Mouse (Mus musculus): ENCODE results near the gene 1110002E22Rik. TPM values are rescaled to one million over a fixed set of nuclear protein-coding genes. Genes with fewer than 3 reads are reported as not detected.
A peak's percentile ranks its signal among the peaks of the same experiment; 100 is the strongest.

The 1110002E22Rik gene
- total RNA-seq, 1 experiment from 2014 or later: 0.04 TPM

DNA sequence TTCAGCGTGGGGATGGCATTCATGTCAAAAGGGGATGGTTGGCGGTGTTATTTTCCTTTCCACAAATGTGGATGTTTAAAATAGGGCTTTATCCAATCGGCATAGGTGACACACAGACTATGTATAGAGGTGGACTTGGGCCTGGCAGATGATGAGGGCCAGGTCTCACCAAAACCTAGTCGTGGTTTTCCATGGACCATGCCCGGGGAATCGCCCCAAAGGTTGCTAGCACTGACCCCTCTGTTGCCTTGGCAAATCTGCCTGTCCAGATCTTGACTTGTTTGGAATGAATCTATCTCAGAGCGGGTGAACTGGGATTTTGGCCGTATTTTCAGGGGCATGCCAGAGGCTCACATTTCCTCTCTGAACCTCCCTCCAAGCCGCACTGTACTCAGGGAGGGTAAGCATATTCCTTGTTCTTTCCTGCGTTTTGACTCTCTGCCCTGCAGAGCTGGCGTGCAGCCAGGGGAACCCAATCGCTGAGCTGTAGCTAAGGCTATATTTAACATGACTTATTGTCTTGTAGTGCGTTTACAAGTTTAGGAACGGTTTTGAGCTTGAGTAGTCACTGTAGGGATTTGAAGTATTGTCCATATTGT is 1.0 kb upstream of the 1110002E22Rik start:
- DNase-seq: peak; percentile 78

GRCm38 (mm10) chr3:138065930-138066329 is 1.1 kb downstream of the 1110002E22Rik start:
- DNase-seq: no peak

DNA sequence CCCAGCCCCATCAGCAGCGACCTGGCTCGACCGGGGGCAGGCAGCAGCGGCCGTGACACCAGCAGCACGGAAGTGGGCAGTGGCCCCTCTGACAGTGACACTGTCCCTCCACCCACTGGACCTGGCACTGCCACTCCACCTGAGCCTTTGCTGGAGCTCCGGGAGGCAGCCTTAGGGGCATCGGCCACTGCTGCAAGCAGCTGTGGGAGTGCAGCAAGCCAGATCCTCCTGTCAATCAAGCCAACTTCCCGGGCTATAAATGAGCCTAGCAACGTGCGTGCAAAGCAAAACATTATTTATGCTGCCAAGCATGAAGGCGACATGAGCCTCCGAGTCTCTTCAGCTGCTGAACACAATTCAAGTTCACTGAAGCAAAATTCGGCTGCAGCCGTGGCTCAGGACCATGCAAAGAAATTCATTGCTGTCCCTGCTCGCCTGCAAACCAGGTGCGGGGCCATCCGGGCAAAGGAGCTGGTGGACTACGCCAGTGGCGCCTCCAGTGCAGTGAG is 1.6 kb downstream of the 1110002E22Rik start:
- DNase-seq: no peak

GRCm38 (mm10) chr3:138067288-138067687 is 2.4 kb downstream of the 1110002E22Rik start, which contains the start of gene Gm5105:
TSS of gene Gm5105 (minus strand) at chr3:138067388.
- DNase-seq: no peak

DNA sequence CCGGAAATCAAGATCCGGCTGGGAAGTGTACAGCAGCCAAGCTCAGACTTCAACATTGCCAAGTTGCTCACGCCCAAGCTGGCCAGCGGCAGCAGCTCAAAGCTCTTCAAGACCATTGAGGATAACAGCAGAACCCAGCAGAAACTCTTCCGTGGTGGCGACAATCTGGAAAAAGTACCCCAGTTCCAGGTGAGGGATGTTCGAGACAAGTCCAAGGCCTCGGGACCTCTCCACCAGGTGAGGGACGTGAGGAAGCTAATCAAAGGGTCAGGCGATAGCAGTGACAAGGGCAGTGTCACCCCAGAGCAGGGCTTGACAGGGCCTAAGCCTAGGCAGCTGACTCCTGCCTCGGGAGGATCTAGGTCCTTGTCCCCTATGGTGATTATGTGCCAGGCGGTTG is 3.3 kb downstream of the 1110002E22Rik start:
- DNase-seq: no peak

DNA sequence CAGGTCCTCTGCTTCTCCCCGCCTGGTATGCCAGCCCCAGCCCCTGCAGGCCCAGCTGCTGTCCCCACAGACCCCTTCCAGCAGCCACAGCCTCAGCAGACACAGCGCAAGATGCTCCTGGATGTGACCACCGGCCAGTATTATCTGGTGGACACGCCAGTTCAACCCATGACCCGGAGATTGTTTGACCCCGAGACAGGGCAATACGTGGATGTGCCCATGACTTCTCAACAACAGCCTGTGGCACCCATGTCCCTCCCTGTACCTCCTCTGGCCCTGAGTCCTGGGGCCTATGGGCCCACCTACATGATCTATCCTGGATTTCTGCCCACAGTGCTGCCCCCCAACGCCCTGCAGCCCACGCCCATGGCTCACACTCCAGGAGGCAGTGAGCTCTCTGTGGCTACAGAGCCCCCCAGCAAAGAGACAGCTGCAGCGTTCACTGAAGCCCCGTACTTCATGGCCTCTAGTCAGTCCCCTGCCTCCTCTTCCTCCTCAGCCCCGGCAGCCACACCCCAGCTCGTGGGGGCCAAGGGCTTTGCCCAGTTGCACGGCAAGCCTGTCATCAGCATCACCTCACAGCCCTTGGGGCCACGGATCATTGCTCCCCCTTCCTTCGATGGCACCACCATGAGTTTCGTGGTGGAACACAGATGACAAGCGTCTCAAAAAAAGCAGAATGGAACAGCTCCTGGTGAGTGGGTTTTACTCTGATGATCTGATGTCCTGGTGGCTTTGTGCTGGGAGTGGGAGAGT is 5.1 kb downstream of the 1110002E22Rik start:
- DNase-seq: no peak

- DNase-seq: no peak
Observed at GRCm38 (mm10) chr3:138071004-138071403, 6.2 kb downstream of the 1110002E22Rik start.

DNA sequence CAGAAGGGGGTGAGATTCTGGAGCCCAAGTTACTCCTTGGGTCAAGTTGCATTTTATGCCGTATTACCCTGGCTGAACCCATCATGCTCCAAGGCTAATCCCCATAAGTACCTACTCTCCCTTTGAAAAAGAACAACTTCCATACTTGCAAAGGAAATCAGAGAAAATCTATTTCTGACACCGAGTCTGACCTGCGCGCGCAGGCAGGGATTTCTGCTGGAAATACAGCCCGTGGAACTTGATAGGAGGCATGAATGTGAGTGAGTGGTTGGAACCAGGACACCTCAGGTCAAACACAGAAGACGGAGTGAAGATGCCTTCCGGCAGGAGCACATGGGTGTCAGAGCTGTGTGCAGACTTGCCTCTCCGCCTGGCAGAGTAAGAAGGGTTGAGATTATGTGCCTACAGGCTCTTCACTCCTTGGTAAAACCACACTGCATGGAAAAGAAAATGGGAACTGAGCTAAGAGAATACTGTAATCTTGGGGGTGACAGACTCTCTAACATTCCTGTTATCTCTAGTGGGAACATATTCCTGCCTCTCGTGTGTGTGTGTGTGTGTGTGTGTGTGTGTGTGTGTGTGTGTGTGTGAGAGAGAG is 6.7 kb downstream of the 1110002E22Rik start:
- DNase-seq: no peak

DNA sequence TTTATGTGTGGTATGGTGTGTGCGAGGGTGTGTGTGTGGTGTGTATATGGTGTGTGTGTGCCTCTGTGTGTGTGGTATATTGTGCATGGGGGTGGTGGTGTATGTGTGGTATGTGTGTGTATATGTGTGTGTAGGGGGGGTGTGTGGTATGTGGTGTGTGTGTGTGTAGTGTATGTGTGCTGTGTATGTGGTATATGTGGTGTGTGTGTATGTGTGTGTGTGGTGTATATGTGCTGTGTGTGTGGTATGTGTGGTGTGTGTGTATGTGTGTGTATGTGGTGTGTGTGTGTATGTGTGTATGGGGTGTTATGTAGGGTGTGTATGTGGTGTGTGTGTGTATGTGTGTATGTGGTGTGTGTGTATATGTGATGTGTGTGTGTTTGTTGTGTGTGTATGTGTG is 9.4 kb downstream of the 1110002E22Rik start:
- no peak for DNase-seq

GRCm38 (mm10) chr3:138075209-138075608 is 10.4 kb downstream of the 1110002E22Rik start:
- no peak for DNase-seq

GRCm38 (mm10) chr3:138077476-138078340 is 12.9 kb downstream of the 1110002E22Rik start:
- DNase-seq: no peak

DNA sequence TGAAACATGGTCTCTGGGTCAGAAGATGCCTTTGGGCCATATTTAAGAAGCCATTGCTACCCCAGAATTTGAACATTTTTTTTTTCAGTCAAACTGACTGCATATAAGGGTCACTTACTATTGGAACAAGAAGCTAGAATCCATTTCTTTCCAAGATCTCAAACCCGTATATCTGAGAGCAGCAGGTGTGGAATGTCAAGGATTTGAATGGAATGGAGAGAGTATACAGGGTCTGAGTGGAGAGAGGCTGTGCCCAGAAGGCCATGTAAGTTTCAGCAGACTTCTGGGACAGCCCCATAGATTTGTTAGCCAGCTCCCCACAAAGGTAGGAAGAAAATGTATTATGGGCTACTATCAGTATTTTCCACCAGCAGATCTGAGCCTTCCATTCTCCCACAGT is 13.8 kb downstream of the 1110002E22Rik start:
- no peak for DNase-seq

- DNase-seq: no peak
Observed at GRCm38 (mm10) chr3:138083073-138083637, 18.3 kb downstream of the 1110002E22Rik start.

GRCm38 (mm10) chr3:138083896-138084295 is 19.0 kb downstream of the 1110002E22Rik start:
- DNase-seq: no peak

DNA sequence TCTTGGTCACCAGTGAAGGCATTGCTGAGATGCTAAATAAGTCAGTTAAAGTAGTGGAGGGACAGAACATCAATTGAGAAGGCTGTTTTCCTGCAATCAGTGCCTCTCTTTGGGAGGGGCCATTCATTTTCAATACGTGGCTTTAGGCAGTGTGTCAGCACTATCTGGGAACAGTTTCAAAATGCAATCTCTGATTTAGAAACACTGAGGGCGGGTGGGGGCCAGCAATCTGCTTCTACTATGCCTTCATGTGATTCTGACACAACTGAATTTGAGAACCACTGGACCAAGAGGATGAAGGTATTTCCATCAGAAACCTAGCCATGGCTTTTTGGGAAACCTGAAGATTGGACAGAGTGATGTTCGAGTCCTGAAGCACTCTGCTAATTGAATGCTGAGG is 30.4 kb downstream of the 1110002E22Rik start:
- DNase-seq: peak; percentile 22

DNA sequence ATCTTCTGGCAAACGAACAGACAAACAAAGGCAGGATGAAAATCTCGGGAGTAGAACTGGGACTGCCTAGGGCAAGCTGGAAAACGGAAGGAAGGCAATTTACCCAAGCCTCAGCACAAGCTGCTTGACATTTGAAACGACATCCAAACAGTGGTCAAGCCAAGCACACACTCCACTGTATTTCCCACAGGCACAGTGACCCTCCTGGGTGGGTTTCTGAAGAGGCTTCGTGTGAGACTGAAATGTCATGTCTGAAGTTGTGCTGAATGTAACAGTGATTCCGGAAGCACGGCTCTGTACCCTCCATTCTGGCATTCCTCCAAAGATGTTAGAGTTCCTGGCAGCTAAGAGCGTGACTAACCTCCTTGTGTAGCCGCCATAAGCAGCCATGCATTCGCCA is 30.9 kb downstream of the 1110002E22Rik start:
- peak; percentile 24 for DNase-seq

GRCm38 (mm10) chr3:138096263-138097028 is 31.6 kb downstream of the 1110002E22Rik start:
- DNase-seq: peak; percentile 48

GRCm38 (mm10) chr3:138097718-138098117 is 32.9 kb downstream of the 1110002E22Rik start:
- DNase-seq: peak; percentile 43

GRCm38 (mm10) chr3:138101936-138102335 is 37.1 kb downstream of the 1110002E22Rik start:
- DNase-seq: no peak

DNA sequence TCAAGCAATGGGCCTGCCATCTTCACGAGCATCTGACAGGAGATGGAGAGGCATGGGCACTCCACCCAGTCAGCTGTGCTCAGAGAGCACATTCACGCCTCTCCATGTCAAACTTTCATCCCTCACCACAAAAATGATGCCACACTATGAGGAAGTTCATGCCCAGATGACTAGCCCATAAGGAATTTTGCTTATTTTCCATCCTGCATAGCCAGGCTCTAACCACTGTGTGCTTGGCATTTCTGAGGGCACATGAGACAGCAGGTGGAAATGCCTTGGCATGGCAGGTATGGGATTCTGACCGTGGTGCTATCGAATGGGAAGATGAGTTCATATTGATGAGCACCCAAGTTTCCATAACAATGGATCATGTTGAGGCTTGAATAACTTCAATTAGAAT is 38.8 kb downstream of the 1110002E22Rik start:
- no peak for DNase-seq

- DNase-seq: peak; percentile 42
Observed at GRCm38 (mm10) chr3:138105056-138105455, 40.2 kb downstream of the 1110002E22Rik start.
